In genomic region chr2:75781781-75782211, GRCm38 (mm10) we compare ENCODE assay signal across 11 mouse cellular contexts. TPM values are rescaled to one million over a fixed set of nuclear protein-coding genes. Genes with fewer than 3 reads are reported as not detected.
DNase-seq lines count a peak whose midpoint lies in the region; ATAC-seq and TF ChIP-seq lines count a peak whose summit lies in the region.
"Had no signal": no experiment of that assay in that cellular context is flagged by ENCODE, and none has a peak within 500 bp of the region (broad histone marks: within the 10 kb centered on the region; RNA-seq: fewer than 3 reads in every experiment).

No protein-coding gene starts in this region.

- H3K27ac ChIP-seq in hindbrain, embryonic 13.5 days: no peak overlapping the region
- H3K27ac ChIP-seq in hindbrain, embryonic 16.5 days (ENCODE audit: low read depth, low read length): no peak overlapping the region
- no peak overlapping the region for H3K27ac ChIP-seq in liver, embryonic 12.5 days
- H3K27ac ChIP-seq in lung, postnatal 0 days (ENCODE audit: low read length): peak overlapping the region; percentile 77
- H3K27ac ChIP-seq: kidney, postnatal 0 days; midbrain, embryonic 13.5 days had no signal

- no peaks in the 10 kb centered on the region for H3K36me3 ChIP-seq in hindbrain, embryonic 13.5 days
- H3K36me3 ChIP-seq in hindbrain, embryonic 16.5 days (ENCODE audit: control insufficient read depth, insufficient read depth, low read length): no peaks in the 10 kb centered on the region
- no peaks in the 10 kb centered on the region for H3K36me3 ChIP-seq in liver, embryonic 12.5 days
- no peaks in the 10 kb centered on the region for H3K36me3 ChIP-seq in lung, postnatal 0 days (ENCODE audit: insufficient read depth, low read length)
- H3K36me3 ChIP-seq: midbrain, embryonic 13.5 days had no signal

- no peaks in the 10 kb centered on the region for H3K27me3 ChIP-seq in hindbrain, embryonic 13.5 days
- H3K27me3 ChIP-seq in hindbrain, embryonic 16.5 days (replicated peaks; ENCODE audit: control insufficient read depth, insufficient read depth, low read length): no peaks in the 10 kb centered on the region
- H3K27me3 ChIP-seq in liver, embryonic 12.5 days (replicated peaks): no peaks in the 10 kb centered on the region
- H3K27me3 ChIP-seq in lung, postnatal 0 days (replicated peaks; ENCODE audit: insufficient read depth, low read length): no peaks in the 10 kb centered on the region
- H3K27me3 ChIP-seq: midbrain, embryonic 13.5 days had no signal

- 0 out of 2 replicates have a peak, but pooled peaks cover 10% of the 10 kb centered on the region for H3K4me1 ChIP-seq in hindbrain, embryonic 13.5 days (replicated peaks)
- H3K4me1 ChIP-seq in hindbrain, embryonic 16.5 days (ENCODE audit: control insufficient read depth, insufficient read depth, low read depth, low read length): no peaks in the 10 kb centered on the region
- H3K4me1 ChIP-seq in liver, embryonic 12.5 days: peaks cover 25% of the 10 kb centered on the region
- peaks cover 4% of the 10 kb centered on the region; the same call in 1 of the 2 replicates for H3K4me1 ChIP-seq in lung, postnatal 0 days (ENCODE audit: insufficient read depth, low read depth, low read length)

- peak; percentile 96 for DNase-seq in lung, postnatal 0 days (ENCODE audit: low spot score)
- DNase-seq in thymus, postnatal 36 days: no peak
- DNase-seq in spleen, postnatal 36 days (ENCODE audit: low spot score in 2 of 2): no peak
- DNase-seq in left cerebral cortex, adult 11 months (ENCODE audit: low spot score): no peak
- DNase-seq: layer of hippocampus, adult 9-11 months had no signal

- WGBS in hindbrain, embryonic 13.5 days: 74% methylated on average over 6 of the region's 6 CpGs
- whole genome bisulfite sequencing in hindbrain, embryonic 16.5 days: 75% methylated on average over 6 of the region's 6 CpGs
- 53% methylated on average over 6 of the region's 6 CpGs for WGBS in liver, embryonic 12.5 days (ENCODE audit: insufficient replicate concordance)
- WGBS in lung, postnatal 0 days: 34% methylated on average over 6 of the region's 6 CpGs

- ATAC-seq in hindbrain, embryonic 13.5 days (ENCODE audit: low FRiP score): no peak
- ATAC-seq in hindbrain, embryonic 16.5 days: no peak
- ATAC-seq in liver, embryonic 12.5 days: peak; percentile 34; the same call in 1 of the 2 replicates
- peak; percentile 89 for ATAC-seq in lung, postnatal 0 days
- peak; percentile 63 for ATAC-seq in neutrophil, adult 5-6 weeks (ENCODE audit: extremely low read depth, insufficient number of reproducible peaks, low FRiP score, poor library complexity, severe bottlenecking)

- peak; percentile 94 for TF ChIP-seq EP300 in lung, postnatal 0 days (IDR thresholded peaks at IDR 0.05)

- H3K9me3 ChIP-seq in hindbrain, embryonic 13.5 days: no peaks in the 10 kb centered on the region
- H3K9me3 ChIP-seq in hindbrain, embryonic 16.5 days (ENCODE audit: control insufficient read depth, low read length): no peaks in the 10 kb centered on the region
- no peaks in the 10 kb centered on the region for H3K9me3 ChIP-seq in liver, embryonic 12.5 days (replicated peaks)
- no peaks in the 10 kb centered on the region for H3K9me3 ChIP-seq in lung, postnatal 0 days (ENCODE audit: low read length)
- H3K9me3 ChIP-seq: midbrain, embryonic 13.5 days had no signal

- TF ChIP-seq CTCF in lung, postnatal 0 days (IDR thresholded peaks at IDR 0.05): no peak

- H3K4me3 ChIP-seq in hindbrain, embryonic 13.5 days: no peak overlapping the region
- H3K4me3 ChIP-seq in hindbrain, embryonic 16.5 days (ENCODE audit: low read length): no peak overlapping the region
- H3K4me3 ChIP-seq in liver, embryonic 12.5 days: no peak overlapping the region
- no peak overlapping the region for H3K4me3 ChIP-seq in lung, postnatal 0 days (ENCODE audit: low read depth, low read length)
- H3K4me3 ChIP-seq: midbrain, embryonic 13.5 days had no signal

- H3K4me2 ChIP-seq in hindbrain, embryonic 13.5 days: no peak overlapping the region
- no peak overlapping the region for H3K4me2 ChIP-seq in hindbrain, embryonic 16.5 days (ENCODE audit: low read length)
- no peak overlapping the region for H3K4me2 ChIP-seq in liver, embryonic 12.5 days
- no peak overlapping the region for H3K4me2 ChIP-seq in lung, postnatal 0 days (replicated peaks; ENCODE audit: low read depth, low read length)
- H3K4me2 ChIP-seq: midbrain, embryonic 13.5 days had no signal

- 0 out of 2 replicates have a peak overlapping the region, but pooled peaks have one; percentile 19 for H3K9ac ChIP-seq in hindbrain, embryonic 13.5 days
- H3K9ac ChIP-seq in hindbrain, embryonic 16.5 days (ENCODE audit: low read depth, low read length): no peak overlapping the region
- H3K9ac ChIP-seq in liver, embryonic 12.5 days: no peak overlapping the region
- no peak overlapping the region for H3K9ac ChIP-seq in lung, postnatal 0 days (replicated peaks; ENCODE audit: low read depth)
- H3K9ac ChIP-seq: midbrain, embryonic 13.5 days had no signal

RNA-seq across cellular contexts. Expression of gene Agps, which starts 50.2 kb away (rescaled TPM):
- 32.8 and 32.9 TPM in 2 replicates for polyA plus RNA-seq in hindbrain, embryonic 13.5 days (2015; fragmentation: Nextera tagmentation; extraction: Ambion mirVana)
- 21.6 and 27.6 TPM in 2 replicates for polyA plus RNA-seq in hindbrain, embryonic 16.5 days (2015; fragmentation: Nextera tagmentation; extraction: Ambion mirVana)
- polyA plus RNA-seq in liver, embryonic 12.5 days (2016; fragmentation: Nextera tagmentation; extraction: Ambion mirVana): 26.7 and 29.7 TPM in 2 replicates
- 14.2 and 16.4 TPM in 2 replicates for polyA plus RNA-seq in lung, postnatal 0 days (2015; fragmentation: Nextera tagmentation; extraction: Ambion mirVana)
- 42.1 and 46.0 TPM in 2 replicates for total RNA-seq in neutrophil, adult 5-6 weeks (2017)

Comparison
In these comparisons a context has a peak if more than half of its experiments do, and no peak if none do; other contexts are left out.
1. ATAC-seq: peak in liver, embryonic 12.5 days (single experiment), lung, postnatal 0 days (single experiment) and neutrophil, adult 5-6 weeks (single experiment); none in hindbrain, embryonic 13.5 days (single experiment) and hindbrain, embryonic 16.5 days (single experiment).